18 mouse cellular contexts compared by ENCODE assay signal in the genomic region with DNA sequence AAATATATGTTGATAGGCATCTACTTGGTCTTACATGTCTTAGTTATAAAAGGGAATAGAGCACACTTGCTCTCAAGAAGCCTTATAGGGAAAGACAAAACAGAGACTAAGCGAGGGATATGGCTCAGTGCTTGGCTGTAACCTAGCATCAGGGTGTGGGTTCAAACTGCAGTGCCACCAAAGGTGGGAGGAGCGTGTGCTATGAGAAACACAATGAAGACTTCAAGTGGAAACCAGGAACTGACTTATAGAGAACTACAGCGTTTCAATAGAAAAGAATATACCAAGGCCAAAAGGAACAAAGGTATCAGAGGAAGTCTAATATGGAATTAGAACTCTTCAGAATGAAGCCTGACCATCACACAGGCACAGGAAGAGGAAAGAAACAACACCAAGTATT. TPM values are rescaled to one million over a fixed set of nuclear protein-coding genes. Genes with fewer than 3 reads are reported as not detected.
DNase-seq lines count a peak whose midpoint lies in the region; ATAC-seq lines count a peak whose summit lies in the region.
"Had no signal": no experiment of that assay in that cellular context is flagged by ENCODE, and none has a peak within 500 bp of the region (broad histone marks: within the 10 kb centered on the region; RNA-seq: fewer than 3 reads in every experiment).

No protein-coding gene starts in this region.

- DNase-seq in heart, adult 11 months = peak; percentile 36
- no peak for DNase-seq in heart, postnatal 25 days (ENCODE audit: low spot score)
- DNase-seq in induced T-regulatory cell, adult 2 months (ENCODE audit: low read depth) = peak; percentile 70
- no peak for DNase-seq in embryo, embryonic 9.5 days (ENCODE audit: extremely low spot score)
- no peak for DNase-seq in cerebellum, adult 18-20 months
- no peak for DNase-seq in layer of hippocampus, postnatal 14 days (ENCODE audit: low spot score in 2 of 2)
- DNase-seq: adrenal gland, adult 8-10 months; adrenal gland, postnatal 36 days; cerebellum, adult 11 months; cerebellum, adult 9-10 months; cerebellum, postnatal 25 days; gastrocnemius, adult 2 months; gastrocnemius, postnatal 36 days; heart, postnatal 36 days had no signal

- ATAC-seq in monocyte, adult 5-6 weeks (replicated peaks; ENCODE audit: insufficient number of reproducible peaks, low FRiP score, low TSS enrichment, poor library complexity, severe bottlenecking) = 0 out of 2 replicates have a peak, but pooled peaks have one; percentile 11
- ATAC-seq: forebrain, embryonic 14.5 days; hindbrain, embryonic 16.5 days; intestine, embryonic 15.5 days had no signal

- intact Hi-C loops in heart, postnatal 25 days (cut with DNase I) = no loop called here

RNA-seq across cellular contexts. Expression of a gene that starts 15.0 kb away (rescaled TPM):
- 10 to 100 TPM; 48.1 to 56.8 TPM for total RNA-seq in heart, postnatal 25 days (2021)
- 807 to 1,253 TPM (median 1,136 TPM) in 3 replicates for total RNA-seq in monocyte, adult 5-6 weeks (2017)
- total RNA-seq in layer of hippocampus, postnatal 14 days (2021) = 10 to 100 TPM; 79.4 to 86.1 TPM

RNA-seq across cellular contexts. Expression of a gene that starts 38.3 kb away (rescaled TPM):
- 1 to 10 TPM; 7.3 to 8.6 TPM for total RNA-seq in heart, postnatal 25 days (2021)
- total RNA-seq in monocyte, adult 5-6 weeks (2017) = 62.6 to 83.6 TPM (median 77.5 TPM) in 3 replicates
- total RNA-seq in layer of hippocampus, postnatal 14 days (2021) = 10 to 100 TPM; 14.4 to 17.0 TPM

Comparison
In these comparisons a context has a peak if more than half of its experiments do, and no peak if none do; other contexts are left out.
1. DNase-seq: peak in heart, adult 11 months (single experiment) and induced T-regulatory cell, adult 2 months (single experiment); none in heart, postnatal 25 days (single experiment), embryo, embryonic 9.5 days (single experiment), cerebellum, adult 18-20 months (0 of 2) and layer of hippocampus, postnatal 14 days (0 of 2).